Mouse (Mus musculus): Measurements from ENCODE around the gene Gm4779.
"Not testable (repeated sequence)": the region's sequence is repeated elsewhere in the genome, so short reads cannot be mapped to it uniquely, and the experiment has no call there.

The Gm4779 gene

GRCm38 (mm10) chrX:101794342-101794741 is at the start of gene Gm4779, which contains the start of gene 8030474K03Rik:
Gene Gm4779 (minus strand): TSS chrX:101794423.
Gene 8030474K03Rik (plus strand): TSS chrX:101794656.
- in situ Hi-C loops (cut with MboI, MseI) = no loop called here

- in situ Hi-C loops (cut with MboI, MseI) = not testable (repeated sequence)
Measured at GRCm38 (mm10) chrX:101819980-101820379, 25.8 kb upstream of the Gm4779 start.

- in situ Hi-C loops (cut with MboI, MseI) = no loop called here
Measured at GRCm38 (mm10) chrX:101819163-101819562, 24.9 kb upstream of the Gm4779 start.

GRCm38 (mm10) chrX:101811750-101812149 is 17.5 kb upstream of the Gm4779 start:
- in situ Hi-C loops (cut with MboI, MseI) = loop anchor here in 1 of 2 experiments (5.0 kb wide), 1 partner anchor 126 kb away; no protein-coding TSS in a partner anchor

GRCm38 (mm10) chrX:101805512-101805911 is 11.3 kb upstream of the Gm4779 start:
- in situ Hi-C loops (cut with MboI, MseI) = no loop called here

- in situ Hi-C loops (cut with MboI, MseI) = no loop called here
Measured at GRCm38 (mm10) chrX:101791551-101791950, 2.7 kb downstream of the Gm4779 start.

GRCm38 (mm10) chrX:101772035-101772434 is 22.2 kb downstream of the Gm4779 start:
- in situ Hi-C loops (cut with MboI, MseI) = loop anchor here (10.0 kb wide), 2 partner anchors 87 to 97 kb away; no protein-coding TSS in a partner anchor

GRCm38 (mm10) chrX:101770307-101770706 is 23.9 kb downstream of the Gm4779 start:
- in situ Hi-C loops (cut with MboI, MseI) = loop anchor here (10.0 kb wide), 2 partner anchors 86 to 96 kb away; no protein-coding TSS in a partner anchor

GRCm38 (mm10) chrX:101769478-101769877 is 24.7 kb downstream of the Gm4779 start:
- in situ Hi-C loops (cut with MboI, MseI) = no loop called here

- in situ Hi-C loops (cut with MboI, MseI) = no loop called here
Measured at GRCm38 (mm10) chrX:101767280-101767679, 26.9 kb downstream of the Gm4779 start.

- in situ Hi-C loops (cut with MboI, MseI) = no loop called here
Measured at GRCm38 (mm10) chrX:101765111-101765510, 29.1 kb downstream of the Gm4779 start.

- in situ Hi-C loops (cut with MboI, MseI) = loop anchor here in 1 of 2 experiments (5.0 kb wide), 1 partner anchor 67 kb away; no protein-coding TSS in a partner anchor
Measured at GRCm38 (mm10) chrX:101764621-101765020, 29.6 kb downstream of the Gm4779 start.

- in situ Hi-C loops (cut with MboI, MseI) = no loop called here
Measured at GRCm38 (mm10) chrX:101754478-101754877, 39.7 kb downstream of the Gm4779 start.

GRCm38 (mm10) chrX:101750144-101750543 is 44.1 kb downstream of the Gm4779 start:
- in situ Hi-C loops (cut with MboI, MseI) = no loop called here

GRCm38 (mm10) chrX:101741064-101741433 is 53.2 kb downstream of the Gm4779 start:
- in situ Hi-C loops (cut with MboI, MseI) = loop anchor here in 1 of 2 experiments (5.0 kb wide), 1 partner anchor 46 kb away; no protein-coding TSS in a partner anchor

- in situ Hi-C loops (cut with MboI, MseI) = loop anchor here in 1 of 2 experiments (5.0 kb wide), 1 partner anchor 47 kb away; no protein-coding TSS in a partner anchor
Measured at GRCm38 (mm10) chrX:101740335-101741063, 53.7 kb downstream of the Gm4779 start.
